Mouse (Mus musculus): ENCODE results near the gene Thsd4. TPM values are rescaled to one million over a fixed set of nuclear protein-coding genes. Genes with fewer than 3 reads are reported as not detected.

Thsd4 gene
- polyA plus RNA-seq, 1 experiment from 2014 or later: 31.0 TPM

DNA sequence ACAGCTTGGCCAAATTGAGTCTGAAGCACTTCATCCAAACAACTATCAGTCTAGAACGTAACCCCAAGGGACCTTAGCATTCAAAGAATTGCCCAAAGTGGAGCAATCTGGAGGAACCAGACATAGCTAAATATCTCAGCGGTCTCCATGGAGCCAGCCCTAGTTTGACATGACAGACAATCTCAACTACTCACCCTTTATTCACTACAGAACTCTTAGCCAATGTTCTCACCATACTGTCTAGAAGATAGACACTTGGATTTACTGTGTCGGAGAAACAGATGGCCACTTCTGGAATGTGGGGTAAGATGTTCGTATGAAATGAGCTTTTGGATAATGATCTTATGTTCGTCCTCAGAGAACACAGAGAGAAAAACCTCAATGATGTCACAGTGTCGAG lies 415.2 kb downstream of the Thsd4 start:
- ATAC-seq (replicated peaks; ENCODE audit: low FRiP score): no peak
- no peaks in the 10 kb centered on the region for H3K4me1 ChIP-seq
- WGBS: 88% methylated on average over 6 of the region's 6 CpGs

DNA sequence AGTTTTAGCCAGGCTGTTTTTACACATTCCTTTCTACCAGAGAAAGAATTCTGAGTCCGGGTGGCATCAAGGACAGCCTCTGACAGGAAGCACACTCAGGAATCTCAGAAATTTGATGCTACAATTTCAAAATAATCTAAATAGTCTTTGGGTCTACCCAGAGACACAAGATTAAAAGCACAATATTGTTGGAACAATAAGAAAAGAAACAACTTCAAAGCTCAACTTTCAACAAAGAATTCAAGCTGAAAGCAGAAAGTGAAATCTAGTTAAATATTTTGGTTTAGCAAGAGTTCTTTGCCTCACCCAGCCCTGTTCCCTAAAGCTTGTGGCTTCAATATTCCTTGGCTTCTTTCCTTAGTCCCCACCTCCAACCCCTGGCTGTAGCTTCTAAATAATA lies 415.7 kb downstream of the Thsd4 start:
- no peak overlapping the region for H3K4me3 ChIP-seq (replicated peaks)
- ATAC-seq (replicated peaks; ENCODE audit: low FRiP score): no peak
- no peaks in the 10 kb centered on the region for H3K9me3 ChIP-seq (replicated peaks)
- no peak overlapping the region for H3K4me2 ChIP-seq
- 42% methylated on average over 1 of the region's 1 CpGs for WGBS
- no peaks in the 10 kb centered on the region for H3K27me3 ChIP-seq
- H3K4me1 ChIP-seq: no peaks in the 10 kb centered on the region
- no peak overlapping the region for H3K27ac ChIP-seq
- no peaks in the 10 kb centered on the region for H3K36me3 ChIP-seq
- H3K9ac ChIP-seq: no peak overlapping the region

More for the DNA sequence above, 415.2 kb downstream of the Thsd4 start:
- Histone ChIP-seq H3K27ac (no peak overlapping the region), H3K27me3 (no peaks in the 10 kb centered on the region), H3K36me3 (no peaks in the 10 kb centered on the region), H3K4me2 (no peak overlapping the region), H3K9me3 (replicated peaks) (no peaks in the 10 kb centered on the region), H3K9ac (no peak overlapping the region), H3K4me3 (replicated peaks) (no peak overlapping the region)

DNA sequence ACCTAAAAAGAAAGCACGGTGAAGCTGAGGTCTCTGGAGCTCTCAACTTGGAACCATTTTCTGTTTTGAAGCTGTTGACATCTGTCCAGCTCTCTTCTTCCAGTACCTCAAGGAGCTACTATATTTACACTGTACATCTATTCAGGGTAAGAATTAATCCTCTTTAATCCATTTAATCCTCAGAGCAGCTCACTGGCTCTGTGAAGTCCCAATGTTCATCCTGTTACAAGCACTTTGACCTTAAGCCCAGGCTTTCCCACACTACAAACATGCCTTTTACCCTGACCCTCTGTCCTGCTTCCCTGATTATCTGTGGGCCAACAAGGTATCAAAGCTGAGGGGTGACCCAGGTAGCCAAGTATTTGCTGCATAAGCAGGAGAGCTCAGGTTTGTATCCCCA lies 427.6 kb downstream of the Thsd4 start:
- Histone ChIP-seq H3K36me3 (no peaks in the 10 kb centered on the region), H3K9me3 (replicated peaks) (no peaks in the 10 kb centered on the region), H3K4me3 (replicated peaks) (no peak overlapping the region), H3K4me1 (peaks cover 9% of the 10 kb centered on the region), H3K9ac (no peak overlapping the region), H3K27ac (no peak overlapping the region), H3K27me3 (no peaks in the 10 kb centered on the region), H3K4me2 (no peak overlapping the region)
- WGBS: 79% methylated on average over 1 of the region's 1 CpGs
- ATAC-seq (replicated peaks; ENCODE audit: low FRiP score): no peak

DNA sequence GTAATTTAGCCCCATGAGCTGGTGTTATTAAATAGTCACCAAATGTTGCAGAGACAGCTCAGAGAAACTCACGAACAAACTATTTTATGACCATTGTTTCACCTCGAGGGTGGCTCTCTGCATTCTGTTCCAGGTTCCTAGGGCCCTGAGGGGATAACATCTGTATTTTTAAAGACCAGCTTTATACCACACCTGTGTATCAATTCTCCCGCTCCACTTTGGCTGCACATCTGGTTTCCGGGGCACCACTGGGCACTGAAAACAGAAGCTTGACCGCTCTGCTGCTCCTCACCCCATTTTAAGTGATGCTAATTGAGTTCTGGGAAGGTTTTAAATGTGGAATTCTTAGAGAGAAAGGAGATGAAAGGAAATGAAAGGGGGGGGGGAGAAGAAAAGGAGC lies 429.4 kb downstream of the Thsd4 start:
- H3K27ac ChIP-seq: no peak overlapping the region
- H3K27me3 ChIP-seq: no peaks in the 10 kb centered on the region
- no peak overlapping the region for H3K4me2 ChIP-seq
- peaks cover 10% of the 10 kb centered on the region for H3K4me1 ChIP-seq
- 47% methylated on average over 5 of the region's 5 CpGs for WGBS
- no peak overlapping the region for H3K4me3 ChIP-seq (replicated peaks)
- no peak overlapping the region for H3K9ac ChIP-seq
- no peak for ATAC-seq (replicated peaks; ENCODE audit: low FRiP score)
- H3K9me3 ChIP-seq (replicated peaks): no peaks in the 10 kb centered on the region
- no peaks in the 10 kb centered on the region for H3K36me3 ChIP-seq

DNA sequence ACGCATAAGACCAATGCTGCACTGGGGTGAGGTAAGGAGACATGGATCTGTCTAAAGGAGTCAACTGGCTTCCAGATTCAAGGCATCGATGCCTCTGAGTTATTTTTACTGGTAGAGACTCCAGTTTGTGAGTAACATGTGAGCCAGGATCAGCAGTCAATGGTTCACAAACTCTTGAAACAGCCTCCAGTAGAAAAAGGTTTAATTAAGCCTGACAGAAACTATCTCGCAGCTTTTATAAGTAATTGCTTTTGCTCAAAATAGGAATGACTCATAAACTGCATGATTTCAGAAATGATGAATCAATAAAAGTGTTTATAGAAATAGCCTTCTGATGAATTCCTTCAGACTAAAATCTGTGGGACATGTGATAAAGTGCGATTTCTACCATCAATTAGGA lies 432.4 kb downstream of the Thsd4 start:
- 0 out of 2 replicates have a peak overlapping the region, but pooled peaks have one; percentile 20 for H3K27ac ChIP-seq
- H3K4me1 ChIP-seq: peaks cover 10% of the 10 kb centered on the region
- no peak overlapping the region for H3K4me3 ChIP-seq (replicated peaks)
- WGBS: 75% methylated on average over 4 of the region's 4 CpGs
- no peak for ATAC-seq (replicated peaks; ENCODE audit: low FRiP score)
- H3K9ac ChIP-seq: no peak overlapping the region
- H3K9me3 ChIP-seq (replicated peaks): no peaks in the 10 kb centered on the region
- H3K27me3 ChIP-seq: no peaks in the 10 kb centered on the region
- H3K36me3 ChIP-seq: no peaks in the 10 kb centered on the region
- no peak overlapping the region for H3K4me2 ChIP-seq

DNA sequence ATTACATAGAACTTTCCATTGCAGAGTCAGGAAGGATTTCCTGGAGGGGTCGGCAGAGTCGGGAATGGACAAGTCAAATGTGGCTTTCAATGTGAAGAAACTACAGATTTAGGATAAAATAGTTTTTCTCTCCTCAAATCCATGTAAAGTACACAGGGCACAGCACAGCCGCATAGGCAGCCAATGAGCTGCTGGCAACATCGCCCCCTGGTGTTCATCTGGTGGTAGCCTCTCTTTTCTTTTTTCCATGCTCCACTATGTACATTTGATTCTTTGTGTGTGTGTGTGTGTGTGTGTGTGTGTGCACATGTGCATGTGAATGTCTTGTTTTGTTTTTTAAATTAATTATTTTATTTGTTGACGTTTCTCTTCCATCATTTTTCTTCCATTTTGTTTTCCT lies 433.7 kb downstream of the Thsd4 start:
- Histone ChIP-seq H3K9me3 (replicated peaks) (no peaks in the 10 kb centered on the region), H3K27me3 (no peaks in the 10 kb centered on the region), H3K4me3 (replicated peaks) (no peak overlapping the region), H3K36me3 (no peaks in the 10 kb centered on the region), H3K9ac (no peak overlapping the region), H3K4me2 (no peak overlapping the region), H3K27ac (no peak overlapping the region), H3K4me1 (peaks cover 20% of the 10 kb centered on the region)
- 55% methylated on average over 5 of the region's 5 CpGs for WGBS
- ATAC-seq (replicated peaks; ENCODE audit: low FRiP score): no peak

DNA sequence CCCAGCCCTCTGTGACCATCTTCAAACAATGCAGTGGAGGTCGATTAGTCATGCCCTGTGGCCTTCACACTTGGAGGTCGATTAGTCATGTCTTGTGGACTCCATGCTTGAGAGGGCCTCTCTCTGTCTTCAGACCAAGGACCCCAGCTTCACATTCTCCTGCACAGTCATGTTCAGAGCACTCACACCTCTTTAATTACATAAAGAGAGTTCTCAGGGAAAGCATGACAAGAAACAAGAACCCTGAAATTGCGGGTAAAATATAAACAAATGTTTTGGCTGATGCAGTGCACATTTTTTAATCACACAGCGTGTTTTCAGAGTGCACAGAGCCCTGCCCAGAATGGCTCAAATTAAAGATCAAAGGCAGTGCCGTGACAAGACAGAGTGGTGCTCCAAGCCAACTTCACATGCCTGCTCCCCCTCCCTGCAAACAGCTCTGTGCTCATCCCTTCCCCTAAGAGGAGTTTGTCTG lies 439.7 kb downstream of the Thsd4 start:
- peak overlapping the region; percentile 21; the same call in 1 of the 2 replicates for H3K4me2 ChIP-seq
- H3K4me3 ChIP-seq (replicated peaks): no peak overlapping the region
- 13% methylated on average over 5 of the region's 5 CpGs for WGBS

DNA sequence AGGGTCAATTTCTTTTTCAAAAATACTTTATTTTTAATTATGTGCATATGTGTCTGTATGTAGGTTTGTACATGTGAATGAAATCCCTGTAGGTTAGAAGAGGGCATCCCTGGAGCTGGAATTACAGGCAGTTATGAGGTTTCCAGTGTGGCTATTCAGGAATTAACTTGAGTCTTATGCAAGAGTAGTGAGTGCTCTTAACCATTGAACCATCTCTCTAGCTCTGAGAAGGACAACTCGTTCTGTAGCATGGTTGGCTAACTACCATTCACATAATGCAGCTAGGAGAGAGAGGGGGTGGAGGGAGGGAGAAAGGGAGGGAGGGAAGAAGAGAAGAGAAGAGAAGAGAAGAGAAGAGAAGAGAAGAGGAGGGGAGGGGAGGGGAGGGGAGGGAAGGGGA lies 444.1 kb downstream of the Thsd4 start:
- 33% methylated on average over 1 of the region's 1 CpGs for WGBS
- Histone ChIP-seq H3K4me3 (replicated peaks) (no peak overlapping the region), H3K4me2 (no peak overlapping the region), H3K36me3 (no peaks in the 10 kb centered on the region; the same call in 1 of the 2 replicates), H3K4me1 (peaks cover 5% of the 10 kb centered on the region), H3K9me3 (replicated peaks) (no peaks in the 10 kb centered on the region), H3K27me3 (no peaks in the 10 kb centered on the region), H3K27ac (no peak overlapping the region), H3K9ac (no peak overlapping the region)
- no peak for ATAC-seq (replicated peaks; ENCODE audit: low FRiP score)

More for the DNA sequence above, 439.7 kb downstream of the Thsd4 start:
- Histone ChIP-seq H3K9me3 (replicated peaks) (no peaks in the 10 kb centered on the region), H3K36me3 (no peaks in the 10 kb centered on the region), H3K4me1 (peaks cover 18% of the 10 kb centered on the region), H3K9ac (no peak overlapping the region), H3K27ac (peak overlapping the region; percentile 59), H3K27me3 (no peaks in the 10 kb centered on the region)
- ATAC-seq (replicated peaks; ENCODE audit: low FRiP score): peak; percentile 87

DNA sequence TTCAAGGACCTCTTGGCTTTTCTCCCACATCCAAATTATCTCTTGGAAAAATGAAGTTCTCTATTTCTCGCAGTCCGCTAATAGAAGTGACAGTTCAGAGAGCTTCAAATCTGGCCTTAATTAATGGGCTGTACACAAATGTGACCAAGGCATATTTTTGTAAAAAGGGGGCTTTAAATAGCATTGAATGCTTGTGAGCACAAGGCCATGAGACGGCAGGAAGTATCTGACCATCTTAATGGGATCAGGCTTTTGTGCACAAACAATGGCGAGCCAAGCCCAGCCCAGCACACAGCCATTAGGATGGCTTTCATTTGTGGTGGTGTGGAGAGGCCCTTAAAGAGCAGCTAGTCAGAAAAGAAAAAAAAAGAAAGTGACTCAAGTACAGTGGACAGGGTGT lies 445.4 kb downstream of the Thsd4 start:
- no peak overlapping the region for H3K9ac ChIP-seq
- H3K4me2 ChIP-seq: no peak overlapping the region
- ATAC-seq (replicated peaks; ENCODE audit: low FRiP score): no peak
- no peaks in the 10 kb centered on the region for H3K27me3 ChIP-seq
- H3K4me3 ChIP-seq (replicated peaks): no peak overlapping the region
- H3K9me3 ChIP-seq (replicated peaks): no peaks in the 10 kb centered on the region
- 58% methylated on average over 4 of the region's 4 CpGs for WGBS
- H3K4me1 ChIP-seq: peaks cover 3% of the 10 kb centered on the region; the same call in 1 of the 2 replicates
- H3K27ac ChIP-seq: no peak overlapping the region
- H3K36me3 ChIP-seq: no peaks in the 10 kb centered on the region; the same call in 1 of the 2 replicates

DNA sequence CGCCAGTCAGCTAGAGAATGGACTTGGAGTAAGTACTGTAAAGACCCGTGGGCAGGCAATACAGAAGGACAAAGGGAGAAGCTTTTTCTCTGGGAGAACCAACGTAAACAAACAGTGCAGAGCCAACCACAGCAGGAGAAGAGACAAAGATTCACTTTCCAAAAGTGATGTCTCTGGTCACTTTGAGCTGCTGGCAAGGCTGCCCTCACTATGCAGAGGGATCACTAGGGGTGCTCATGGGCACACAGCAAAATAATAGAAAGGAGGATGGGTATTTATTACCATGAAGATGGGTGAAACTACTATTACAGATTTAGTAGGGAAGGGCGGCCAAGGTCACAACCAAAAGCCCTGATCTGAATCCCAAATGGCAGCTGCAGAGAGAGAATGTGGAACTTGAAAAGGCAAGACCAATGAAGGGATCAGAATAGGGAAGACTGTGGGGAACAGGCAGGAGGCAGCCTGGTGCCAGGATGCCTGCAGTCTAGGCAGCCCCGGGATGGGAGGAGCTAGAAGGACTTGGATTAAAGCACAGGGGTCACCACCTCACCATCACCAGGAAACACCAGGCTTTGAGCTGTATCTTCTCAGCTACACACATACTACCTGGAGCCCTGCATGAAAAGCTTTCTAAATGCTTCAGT lies 450.1 kb downstream of the Thsd4 start:
- Histone ChIP-seq H3K4me1 (peaks cover 3% of the 10 kb centered on the region; the same call in 1 of the 2 replicates), H3K27me3 (no peaks in the 10 kb centered on the region), H3K9ac (no peak overlapping the region), H3K4me3 (replicated peaks) (no peak overlapping the region), H3K4me2 (no peak overlapping the region), H3K27ac (no peak overlapping the region), H3K9me3 (replicated peaks) (no peaks in the 10 kb centered on the region), H3K36me3 (no peaks in the 10 kb centered on the region; the same call in 1 of the 2 replicates)
- WGBS: 55% methylated on average over 5 of the region's 5 CpGs
- no peak for ATAC-seq (replicated peaks; ENCODE audit: low FRiP score)

DNA sequence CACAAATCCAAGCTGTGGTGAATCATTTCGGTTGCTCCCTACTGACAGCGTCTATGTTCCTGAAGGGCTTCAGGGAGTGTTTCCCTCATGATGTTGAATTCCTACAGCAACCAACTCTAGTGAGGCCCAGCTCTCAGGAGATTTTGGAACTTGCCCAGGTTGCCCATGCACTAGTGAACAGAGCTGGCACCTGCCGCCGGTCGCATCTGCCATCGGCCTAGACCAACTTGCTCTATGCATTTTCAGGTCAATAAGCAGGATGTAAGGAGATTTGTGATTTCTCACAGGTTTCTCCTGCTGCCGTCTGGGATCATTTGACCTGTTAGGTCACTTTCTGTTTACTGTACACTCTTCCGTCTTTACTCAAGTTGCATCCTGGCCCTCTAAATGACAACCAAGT lies 454.6 kb downstream of the Thsd4 start:
- peaks cover 5% of the 10 kb centered on the region; the same call in 1 of the 2 replicates for H3K4me1 ChIP-seq
- no peak overlapping the region for H3K4me2 ChIP-seq
- no peaks in the 10 kb centered on the region for H3K27me3 ChIP-seq
- WGBS: 79% methylated on average over 8 of the region's 8 CpGs
- H3K4me3 ChIP-seq (replicated peaks): no peak overlapping the region
- no peaks in the 10 kb centered on the region for H3K9me3 ChIP-seq (replicated peaks)
- no peak overlapping the region for H3K27ac ChIP-seq
- ATAC-seq (replicated peaks; ENCODE audit: low FRiP score): no peak
- no peaks in the 10 kb centered on the region for H3K36me3 ChIP-seq
- H3K9ac ChIP-seq: no peak overlapping the region

DNA sequence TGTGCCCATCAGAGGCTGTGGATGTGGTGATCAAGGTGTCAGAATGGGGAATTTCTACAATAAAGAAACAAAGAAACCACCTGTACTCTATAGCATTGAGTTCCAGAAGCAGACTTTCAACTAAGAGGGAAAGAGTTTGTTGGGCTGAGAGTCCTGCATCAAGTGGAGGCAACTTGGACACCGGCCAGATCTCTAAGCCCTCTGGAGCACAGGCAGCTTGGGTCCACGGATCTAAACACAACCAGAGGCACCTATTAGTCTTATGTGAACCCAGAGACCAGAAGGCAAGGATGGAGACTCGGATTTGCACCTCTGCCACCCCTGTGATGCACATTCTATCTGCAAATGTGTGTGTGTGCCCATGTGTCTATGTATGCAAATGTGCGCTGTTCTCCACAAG lies 456.7 kb downstream of the Thsd4 start:
- Histone ChIP-seq H3K27ac (no peak overlapping the region), H3K9ac (no peak overlapping the region), H3K27me3 (no peaks in the 10 kb centered on the region), H3K4me1 (0 out of 2 replicates have a peak, but pooled peaks cover 2% of the 10 kb centered on the region), H3K4me2 (no peak overlapping the region), H3K4me3 (replicated peaks) (no peak overlapping the region), H3K9me3 (replicated peaks) (no peaks in the 10 kb centered on the region), H3K36me3 (no peaks in the 10 kb centered on the region)
- WGBS: 78% methylated on average over 4 of the region's 4 CpGs
- no peak for ATAC-seq (replicated peaks; ENCODE audit: low FRiP score)
